Mouse (Mus musculus): Measurements from ENCODE around the gene Bach1.
"Not testable (repeated sequence)": the region's sequence is repeated elsewhere in the genome, so short reads cannot be mapped to it uniquely, and the experiment has no call there.

The Bach1 gene

GRCm38 (mm10) chr16:87681848-87682247 lies 16.9 kb upstream of the Bach1 start:
- DNase-seq, result no peak

GRCm38 (mm10) chr16:87686458-87686857 lies 12.3 kb upstream of the Bach1 start:
- no peak for DNase-seq

DNA sequence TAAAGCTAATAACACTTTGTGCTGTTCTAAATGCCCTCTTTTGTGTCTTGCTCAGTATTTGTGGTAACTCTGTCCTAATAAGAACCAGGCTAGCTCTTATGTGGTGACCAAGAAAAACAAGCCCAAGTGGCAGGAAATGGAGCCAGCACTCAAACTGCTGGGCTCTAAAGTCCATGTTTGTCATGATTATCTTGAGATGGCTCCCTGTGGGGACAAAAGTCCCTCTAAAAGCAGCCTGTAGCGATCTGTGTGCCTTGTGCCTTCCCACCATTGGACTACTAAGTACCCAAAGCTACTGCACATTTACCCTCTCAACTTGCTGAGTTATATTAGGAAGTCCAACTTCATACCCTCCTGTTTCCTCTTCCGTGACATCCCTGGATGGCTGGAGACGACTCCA lies 11.4 kb upstream of the Bach1 start:
- DNase-seq, result no peak

GRCm38 (mm10) chr16:87688328-87688727 lies 10.4 kb upstream of the Bach1 start:
- DNase-seq, result not testable (repeated sequence)

GRCm38 (mm10) chr16:87688823-87689222 lies 9.9 kb upstream of the Bach1 start:
- not testable (repeated sequence) for DNase-seq

DNA sequence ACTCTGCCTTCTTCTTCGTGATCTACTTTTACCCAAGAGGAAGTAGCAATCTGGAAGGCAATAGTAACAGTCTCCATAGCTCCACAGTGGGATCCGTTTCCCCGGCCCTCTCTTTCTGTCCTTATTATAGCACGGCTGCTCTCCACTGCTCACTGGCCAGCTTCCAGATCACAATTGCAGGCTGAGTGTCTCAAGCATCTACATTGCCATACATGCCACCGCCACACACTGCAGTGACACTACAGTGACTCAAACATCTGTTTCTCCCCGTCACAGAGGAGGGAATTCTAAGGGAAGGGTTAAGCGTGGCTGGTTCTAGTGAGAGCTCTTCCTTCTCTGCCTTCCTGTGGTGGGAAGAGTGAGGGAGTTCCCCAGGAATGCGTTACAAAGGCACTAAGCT lies 9.5 kb upstream of the Bach1 start:
- DNase-seq, result peak; percentile 60

DNA sequence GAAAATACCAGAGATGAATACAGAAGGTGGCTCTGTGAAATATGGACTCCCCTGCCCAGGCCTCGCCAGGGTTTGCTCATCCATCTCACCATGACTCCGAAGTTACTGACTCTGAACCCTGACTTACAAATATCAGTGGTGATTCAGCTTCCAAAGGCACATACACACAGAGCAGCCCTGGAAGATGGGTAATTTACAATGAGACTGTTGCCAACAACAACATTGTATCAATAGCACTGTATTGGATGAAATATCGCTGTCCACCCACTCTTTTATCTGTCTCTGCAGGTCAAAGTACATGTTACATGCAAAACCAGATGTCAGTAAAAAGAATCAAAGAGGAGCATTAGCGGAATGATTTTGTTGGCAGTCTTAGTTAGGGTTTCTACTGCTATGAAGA lies 8.2 kb upstream of the Bach1 start:
- DNase-seq, result no peak

- DNase-seq, result no peak
Measured at GRCm38 (mm10) chr16:87691102-87691501, 7.6 kb upstream of the Bach1 start.

DNA sequence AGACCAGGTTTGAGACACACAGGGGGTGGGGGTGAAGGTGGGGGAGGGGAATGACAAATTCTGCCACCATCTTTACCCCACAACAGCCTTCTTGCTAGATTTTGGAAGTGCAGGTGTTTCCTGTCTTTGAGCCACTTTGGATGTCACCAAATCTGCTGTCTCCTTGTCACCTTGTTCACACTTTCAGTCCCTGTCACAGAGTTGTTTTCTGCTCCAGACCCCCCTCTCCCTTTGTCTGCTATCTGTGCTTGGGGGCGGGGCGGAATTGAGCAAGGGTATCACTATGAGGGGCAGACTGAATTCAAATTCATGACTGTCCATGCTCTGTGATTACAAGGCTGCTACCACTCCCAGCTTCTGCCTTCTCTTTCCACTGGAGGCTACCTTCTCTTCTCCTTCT lies 6.2 kb upstream of the Bach1 start:
- DNase-seq, result no peak

- DNase-seq, result no peak
Measured at GRCm38 (mm10) chr16:87697707-87698365, 909 bp upstream of the Bach1 start.

- DNase-seq, result no peak
Measured at GRCm38 (mm10) chr16:87699306-87699692, 554 bp downstream of the Bach1 start.

DNA sequence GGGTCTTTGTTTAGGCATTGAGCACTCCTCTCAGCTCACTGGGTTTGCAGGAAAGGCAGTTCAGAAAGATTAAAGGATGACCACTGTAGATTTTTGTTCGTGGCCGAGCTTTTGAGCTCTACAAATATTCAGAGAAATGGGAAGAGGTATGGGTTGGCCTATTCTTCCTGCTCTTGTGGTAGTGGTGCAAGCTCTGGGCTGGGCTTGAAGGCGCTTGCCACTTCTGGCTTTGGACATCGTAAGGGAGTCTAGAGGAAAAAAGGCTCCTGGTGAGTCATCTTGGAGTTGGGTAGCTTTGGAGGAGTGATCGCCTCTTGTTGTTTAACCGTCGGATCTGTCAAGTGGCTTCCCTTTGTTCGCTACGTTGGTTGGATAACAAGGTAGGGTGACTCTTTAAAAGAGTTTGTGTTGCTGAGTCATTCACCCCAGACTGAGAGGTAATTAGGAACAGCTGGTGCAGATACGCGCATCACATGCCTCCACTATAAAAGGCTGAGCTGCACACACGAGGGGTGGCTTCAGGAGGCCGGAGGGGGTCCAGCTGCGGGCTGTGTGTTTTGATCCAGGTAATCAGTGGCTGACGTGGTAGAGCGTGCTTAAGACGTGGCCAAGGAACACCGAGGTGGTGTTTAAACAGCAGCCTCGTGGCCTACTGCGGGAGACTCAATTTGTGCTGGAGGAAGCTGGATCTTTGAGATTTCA lies 1.1 kb downstream of the Bach1 start:
- no peak for DNase-seq

- no peak for DNase-seq
Measured at GRCm38 (mm10) chr16:87700395-87700765, 1.6 kb downstream of the Bach1 start.

DNA sequence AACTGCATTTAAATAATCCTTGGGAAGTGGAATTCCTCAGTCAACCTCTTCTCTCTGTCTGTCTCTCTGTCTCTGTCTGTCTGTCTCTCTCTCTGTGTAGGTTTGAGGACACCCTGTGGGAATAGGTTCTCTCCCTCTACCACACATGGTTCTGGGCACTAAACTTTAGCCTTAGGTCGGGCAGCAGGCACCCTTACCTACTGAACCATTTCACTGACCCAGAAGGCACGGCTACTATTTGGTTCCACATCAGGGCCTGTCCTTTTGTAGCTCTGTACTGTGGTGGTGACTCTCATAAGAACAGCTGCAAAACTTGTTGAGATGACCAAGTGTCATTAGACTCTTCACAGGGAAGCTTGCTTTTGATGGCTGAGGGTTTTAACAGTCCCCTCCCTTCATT lies 3.1 kb downstream of the Bach1 start:
- no peak for DNase-seq

GRCm38 (mm10) chr16:87702881-87703280 lies 4.1 kb downstream of the Bach1 start:
- DNase-seq, result no peak

GRCm38 (mm10) chr16:87704225-87704624 lies 5.5 kb downstream of the Bach1 start:
- DNase-seq, result no peak

- DNase-seq, result no peak
Measured at GRCm38 (mm10) chr16:87705892-87706589, 7.3 kb downstream of the Bach1 start.

DNA sequence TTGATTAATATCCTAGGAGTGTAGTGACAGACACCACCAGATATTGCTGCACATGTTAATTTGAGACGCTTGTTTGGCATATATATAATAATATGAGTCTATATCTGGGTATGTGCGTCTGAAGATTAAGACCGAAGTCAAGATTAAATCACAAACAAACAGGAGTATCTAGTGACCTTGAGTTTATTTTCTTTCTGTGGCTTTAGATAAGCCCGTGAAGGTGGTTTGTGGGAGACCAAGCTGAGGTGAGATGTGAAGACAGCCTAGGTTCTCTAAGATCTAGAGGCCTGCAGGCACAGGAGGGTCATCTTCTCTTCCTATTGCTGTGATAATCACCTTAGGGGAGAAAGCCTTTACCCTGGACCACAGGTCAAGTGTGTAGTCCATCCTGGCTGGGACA lies 8.6 kb downstream of the Bach1 start:
- DNase-seq, result no peak

DNA sequence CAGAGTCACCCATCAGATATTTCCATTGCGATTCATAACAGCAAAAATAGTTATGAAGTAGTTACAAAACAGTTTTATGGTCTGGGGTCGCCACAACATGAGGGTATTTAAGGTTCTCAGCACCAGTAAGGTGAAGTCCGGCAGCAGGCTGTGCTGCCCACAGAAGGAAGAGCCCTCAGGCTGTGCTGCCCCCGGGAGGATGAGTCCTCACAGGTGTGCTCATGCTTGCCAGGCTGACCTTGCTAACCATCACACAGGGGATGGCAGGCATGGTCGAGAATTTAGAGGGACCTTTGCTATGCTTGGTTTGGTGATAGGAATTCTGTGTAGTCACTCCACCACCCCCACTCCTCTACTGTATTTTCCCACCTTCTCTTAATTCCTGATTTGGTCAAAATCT lies 9.8 kb downstream of the Bach1 start:
- no peak for DNase-seq

- DNase-seq, result no peak
Measured at GRCm38 (mm10) chr16:87709144-87709543, 10.4 kb downstream of the Bach1 start.

DNA sequence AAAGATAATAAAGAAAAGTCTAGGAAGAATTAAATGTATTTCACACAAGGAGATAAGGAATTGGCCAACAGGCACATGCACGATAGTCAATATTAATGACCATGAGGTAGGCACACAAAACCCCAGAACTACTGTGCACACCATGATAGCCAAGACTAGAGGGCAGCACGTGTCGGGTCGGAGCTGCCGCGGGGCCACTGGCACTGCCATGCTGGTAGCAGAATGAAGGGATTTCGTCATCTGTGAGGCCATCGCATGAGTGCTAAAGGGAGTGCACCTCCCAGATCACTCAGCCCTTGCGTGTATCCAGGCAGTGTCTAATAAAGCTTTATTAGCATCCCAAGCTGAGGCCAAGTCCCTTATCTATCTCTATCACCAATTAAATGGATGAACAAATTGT lies 11.2 kb downstream of the Bach1 start:
- DNase-seq, result no peak

DNA sequence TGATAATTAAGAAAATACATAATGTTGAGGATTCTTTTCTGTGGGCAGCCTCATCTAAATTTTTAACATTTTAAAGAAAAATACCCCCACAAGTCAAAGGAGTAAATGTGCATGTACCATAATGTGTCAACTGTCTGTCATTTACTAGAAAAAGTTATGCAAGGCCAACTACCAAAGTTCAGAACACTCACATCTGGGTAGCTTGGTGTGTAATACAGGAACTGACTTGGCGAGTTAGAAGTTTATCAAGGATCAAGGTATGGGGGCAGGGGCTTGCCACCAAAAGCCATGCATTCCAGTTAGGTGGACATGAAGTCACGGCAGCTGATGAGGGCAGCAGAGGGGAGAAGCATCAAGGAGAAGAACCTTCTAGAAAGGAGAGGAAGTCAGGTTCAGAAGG lies 13.2 kb downstream of the Bach1 start:
- no peak for DNase-seq

DNA sequence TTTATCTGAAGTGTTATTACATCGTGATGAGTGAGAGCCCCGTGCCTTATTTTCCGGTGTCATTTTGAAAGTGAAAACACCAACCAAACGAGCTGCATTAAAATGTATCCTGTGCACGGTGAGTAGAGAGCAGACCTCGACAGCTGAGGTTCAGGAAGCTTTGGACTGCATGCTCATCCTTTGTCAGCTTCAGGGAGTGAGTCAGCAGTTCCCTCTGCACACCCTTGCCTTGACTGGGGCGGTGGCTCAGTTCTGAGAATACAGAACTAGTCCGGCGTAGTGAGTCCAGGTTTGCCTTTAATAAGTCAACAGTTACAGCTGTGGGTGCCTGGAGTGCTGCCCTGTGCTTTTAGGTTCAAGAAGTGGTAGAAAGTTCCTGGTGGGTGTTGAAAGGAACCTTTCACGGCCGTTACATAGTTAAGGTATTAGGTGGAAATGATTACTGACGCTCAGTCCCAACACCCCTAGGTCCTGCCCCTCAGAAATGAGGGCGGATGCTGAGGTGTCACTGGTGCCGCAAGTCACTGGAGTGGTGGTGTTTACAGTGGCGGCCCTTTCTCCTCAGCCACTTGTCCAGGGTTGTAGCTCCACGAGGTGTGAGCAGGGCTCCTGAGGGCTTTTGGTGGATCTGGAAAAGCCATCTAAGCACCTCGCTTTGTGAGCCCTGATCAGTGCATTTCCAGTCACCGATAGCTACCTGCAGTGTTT lies 14.4 kb downstream of the Bach1 start:
- no peak for DNase-seq

- DNase-seq, result no peak
Measured at GRCm38 (mm10) chr16:87714550-87714949, 15.8 kb downstream of the Bach1 start.
